Mouse (Mus musculus) kidney, adult 2 months (tissue): ENCODE data around the gene Kif4.

Source experiments
- CTCF ChIP-seq: fragments of 200-500 bp; conservative IDR thresholded peaks from 2 replicates; pipeline ENCODE4 v1.5.1; 2011; ENCODE audit warnings: low read depth, mild to moderate bottlenecking, control low read depth, low read length, moderate library complexity, mixed read lengths; ENCODE audit not compliant: insufficient read depth, insufficient read length
- POLR2A ChIP-seq: fragments of 200-500 bp; IDR thresholded peaks from one replicate; pipeline ENCODE4 v1.6.1; 2011; ENCODE audit warnings: low read depth, low read length, control low read depth

- TF ChIP-seq CTCF = peak; percentile 62
- no peak for TF ChIP-seq POLR2A
Observed at GRCm38 (mm10) chrX:100776494-100776893, 151.0 kb downstream of the Kif4 start.
